Mouse (Mus musculus) right cerebral cortex, postnatal 4 days (tissue): Measurements from ENCODE around the gene Sdc1.

Experiments used
- DNase-seq: peaks from one replicate; pipeline ENCODE4 v3.0.0-alpha.2; 2022

The Sdc1 gene

GRCm38 (mm10) chr12:8784189-8784588, 13.1 kb downstream of the Sdc1 start:
- no peak for DNase-seq

- DNase-seq = no peak
These were observed 15.4 kb downstream of the Sdc1 start for GRCm38 (mm10) chr12:8786476-8786875.

GRCm38 (mm10) chr12:8786984-8787730, 16.0 kb downstream of the Sdc1 start:
- no peak for DNase-seq

GRCm38 (mm10) chr12:8788469-8788868, 17.3 kb downstream of the Sdc1 start:
- DNase-seq = no peak

GRCm38 (mm10) chr12:8790615-8791014, 19.5 kb downstream of the Sdc1 start:
- DNase-seq = no peak

- no peak for DNase-seq
These were observed 22.4 kb downstream of the Sdc1 start for GRCm38 (mm10) chr12:8793410-8794051.

GRCm38 (mm10) chr12:8797936-8798335, 26.8 kb downstream of the Sdc1 start:
- no peak for DNase-seq

- DNase-seq = no peak
These were observed 27.4 kb downstream of the Sdc1 start for GRCm38 (mm10) chr12:8798486-8799020.

- DNase-seq = no peak
These were observed 32.4 kb downstream of the Sdc1 start for GRCm38 (mm10) chr12:8803421-8804076.

GRCm38 (mm10) chr12:8804077-8804456, 32.9 kb downstream of the Sdc1 start:
- no peak for DNase-seq

- DNase-seq = no peak
These were observed 34.0 kb downstream of the Sdc1 start for GRCm38 (mm10) chr12:8804934-8805722.

- no peak for DNase-seq
These were observed 38.0 kb downstream of the Sdc1 start for GRCm38 (mm10) chr12:8809086-8809485.

- DNase-seq = no peak
These were observed 38.5 kb downstream of the Sdc1 start for GRCm38 (mm10) chr12:8809626-8810025.

- no peak for DNase-seq
These were observed 39.8 kb downstream of the Sdc1 start for GRCm38 (mm10) chr12:8810966-8811365.

- DNase-seq = no peak
These were observed 40.3 kb downstream of the Sdc1 start for GRCm38 (mm10) chr12:8811441-8811871.

- no peak for DNase-seq
These were observed 40.9 kb downstream of the Sdc1 start for GRCm38 (mm10) chr12:8811894-8812560.

GRCm38 (mm10) chr12:8817467-8818232, 46.5 kb downstream of the Sdc1 start:
- no peak for DNase-seq

- DNase-seq = no peak
These were observed 47.1 kb downstream of the Sdc1 start for GRCm38 (mm10) chr12:8818233-8818672.

GRCm38 (mm10) chr12:8824995-8825703, 54.0 kb downstream of the Sdc1 start:
- DNase-seq = no peak

GRCm38 (mm10) chr12:8827014-8827715, 56.0 kb downstream of the Sdc1 start:
- DNase-seq = no peak
